Mouse (Mus musculus): ENCODE data around the gene Gm37240. TPM values are rescaled to one million over a fixed set of nuclear protein-coding genes. Genes with fewer than 3 reads are reported as not detected.
A peak's percentile ranks its signal among the peaks of the same experiment; 100 is the strongest.

Gm37240 gene
- polyA plus RNA-seq, 1 experiment from 2014 or later: 8.9 TPM

DNA sequence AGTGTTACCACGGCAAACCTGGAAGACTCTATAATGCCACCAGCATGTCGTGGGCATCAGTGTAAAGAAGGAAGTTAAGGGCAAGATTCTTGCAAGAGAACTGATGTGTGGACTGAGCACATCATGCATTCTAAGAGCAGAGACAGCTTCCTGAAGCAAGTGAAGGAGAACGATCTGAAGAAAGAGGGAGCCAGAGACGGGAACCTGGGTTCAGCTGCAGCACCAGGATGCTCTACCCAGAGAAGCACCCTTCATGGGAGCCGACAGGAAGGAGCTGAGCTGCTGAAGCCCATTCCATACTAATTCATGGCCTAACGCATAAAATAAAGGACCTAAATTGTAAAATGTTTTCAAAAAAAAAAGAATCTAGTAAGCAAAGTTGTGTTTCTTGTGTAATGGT is 27.5 kb upstream of the Gm37240 start:
- Histone ChIP-seq H3K9me3 (replicated peaks) (no peaks in the 10 kb centered on the region), H3K27ac (no peak overlapping the region), H3K9ac (no peak overlapping the region), H3K36me3 (no peaks in the 10 kb centered on the region), H3K4me3 (replicated peaks) (no peak overlapping the region), H3K27me3 (no peaks in the 10 kb centered on the region), H3K4me1 (no peaks in the 10 kb centered on the region), H3K4me2 (no peak overlapping the region)
- no peak for ATAC-seq (replicated peaks; ENCODE audit: low FRiP score)
- 91% methylated on average over 6 of the region's 6 CpGs for whole genome bisulfite sequencing

DNA sequence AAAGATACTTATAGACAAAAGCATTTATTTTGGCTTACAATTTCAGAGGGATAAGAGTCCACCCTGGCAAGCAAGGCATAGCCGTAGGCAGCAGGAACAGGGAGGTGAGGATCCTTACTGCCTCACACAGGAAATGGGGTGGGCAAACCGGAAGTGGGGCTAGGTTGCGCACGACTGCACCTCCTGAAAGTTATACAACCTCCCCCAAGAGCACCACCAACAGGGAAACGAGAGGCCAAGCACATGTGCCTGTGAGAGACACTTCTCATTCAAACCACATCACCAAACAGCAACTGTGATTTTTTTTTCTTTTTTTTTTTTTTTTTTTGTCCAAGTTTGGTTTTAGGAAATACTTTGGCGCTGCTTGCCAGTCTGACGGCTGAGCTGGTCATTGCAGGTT is 19.8 kb upstream of the Gm37240 start:
- H3K9me3 ChIP-seq (replicated peaks): no peaks in the 10 kb centered on the region
- no peaks in the 10 kb centered on the region for H3K4me1 ChIP-seq
- no peak overlapping the region for H3K9ac ChIP-seq
- no peaks in the 10 kb centered on the region for H3K27me3 ChIP-seq
- H3K4me3 ChIP-seq (replicated peaks): no peak overlapping the region
- H3K4me2 ChIP-seq: no peak overlapping the region
- H3K36me3 ChIP-seq: no peaks in the 10 kb centered on the region
- no peak overlapping the region for H3K27ac ChIP-seq
- WGBS: 78% methylated on average over 7 of the region's 7 CpGs
- no peak for ATAC-seq (replicated peaks; ENCODE audit: low FRiP score)

DNA sequence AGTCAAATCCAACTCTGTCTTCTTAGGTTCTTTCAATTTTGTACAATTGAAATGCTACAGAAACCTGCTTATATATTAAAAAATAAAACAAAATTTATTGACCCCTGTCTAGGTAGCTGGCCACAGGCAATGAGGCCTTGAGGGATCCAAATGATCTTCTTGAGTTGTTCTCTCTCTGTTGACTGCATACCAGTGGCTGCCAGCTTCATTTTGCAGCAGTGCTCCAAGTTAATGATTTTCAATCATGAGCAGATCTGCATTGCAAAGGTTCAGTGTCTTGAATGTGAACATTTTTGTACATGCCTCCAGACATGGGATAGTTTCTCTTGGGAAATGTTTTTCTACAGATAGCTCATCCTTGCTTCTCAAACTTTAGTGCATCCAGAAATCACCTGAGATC is 17.1 kb upstream of the Gm37240 start:
- Histone ChIP-seq H3K27ac (no peak overlapping the region), H3K27me3 (no peaks in the 10 kb centered on the region), H3K4me2 (no peak overlapping the region), H3K36me3 (no peaks in the 10 kb centered on the region), H3K4me1 (no peaks in the 10 kb centered on the region), H3K4me3 (replicated peaks) (no peak overlapping the region), H3K9ac (no peak overlapping the region), H3K9me3 (replicated peaks) (no peaks in the 10 kb centered on the region)
- no peak for ATAC-seq (replicated peaks; ENCODE audit: low FRiP score)

DNA sequence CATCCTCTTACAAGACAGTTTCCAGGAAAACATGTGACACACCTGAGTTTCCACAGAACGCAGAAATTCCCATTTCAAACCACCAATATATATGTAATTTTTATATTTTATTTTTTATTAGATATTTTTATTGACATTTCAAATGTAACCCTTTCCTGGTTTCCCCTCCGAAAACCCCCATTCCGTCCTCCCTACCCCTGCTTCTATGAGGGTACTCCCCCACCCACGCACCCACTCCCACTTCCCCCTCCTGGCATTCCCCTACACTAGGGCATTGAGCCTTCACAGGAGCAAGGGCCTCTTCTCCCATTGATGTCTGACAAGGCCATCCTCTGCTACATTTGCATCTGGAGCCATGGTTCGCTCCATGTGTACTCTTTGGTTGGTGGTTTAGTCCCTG is 7.7 kb upstream of the Gm37240 start:
- Histone ChIP-seq H3K9me3 (replicated peaks) (no peaks in the 10 kb centered on the region), H3K4me1 (no peaks in the 10 kb centered on the region), H3K4me2 (no peak overlapping the region), H3K27ac (no peak overlapping the region), H3K9ac (no peak overlapping the region), H3K4me3 (replicated peaks) (no peak overlapping the region), H3K36me3 (no peaks in the 10 kb centered on the region), H3K27me3 (no peaks in the 10 kb centered on the region)
- WGBS: 90% methylated on average over 5 of the region's 5 CpGs
- no peak for ATAC-seq (replicated peaks; ENCODE audit: low FRiP score)

DNA sequence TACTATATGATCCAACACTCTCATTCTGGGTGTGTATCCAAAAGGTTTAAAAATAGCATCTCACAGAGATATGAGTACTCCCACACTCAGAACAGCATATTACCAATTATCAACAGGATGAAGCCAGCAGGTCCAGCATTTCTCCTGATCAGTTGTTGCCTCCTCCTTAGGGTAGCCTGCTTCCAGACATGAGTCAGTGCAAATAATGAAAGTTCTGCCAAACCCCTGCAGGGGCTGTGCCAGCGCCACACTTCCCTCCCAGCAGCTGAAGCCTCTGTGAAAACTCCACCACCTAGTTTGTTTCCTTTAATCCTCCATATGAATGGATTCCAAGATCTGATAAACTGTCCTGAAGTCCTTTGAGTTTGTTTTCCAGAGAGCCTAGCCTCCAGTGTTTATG is 4.3 kb upstream of the Gm37240 start:
- no peaks in the 10 kb centered on the region for H3K36me3 ChIP-seq
- 83% methylated on average over 1 of the region's 1 CpGs for WGBS

DNA sequence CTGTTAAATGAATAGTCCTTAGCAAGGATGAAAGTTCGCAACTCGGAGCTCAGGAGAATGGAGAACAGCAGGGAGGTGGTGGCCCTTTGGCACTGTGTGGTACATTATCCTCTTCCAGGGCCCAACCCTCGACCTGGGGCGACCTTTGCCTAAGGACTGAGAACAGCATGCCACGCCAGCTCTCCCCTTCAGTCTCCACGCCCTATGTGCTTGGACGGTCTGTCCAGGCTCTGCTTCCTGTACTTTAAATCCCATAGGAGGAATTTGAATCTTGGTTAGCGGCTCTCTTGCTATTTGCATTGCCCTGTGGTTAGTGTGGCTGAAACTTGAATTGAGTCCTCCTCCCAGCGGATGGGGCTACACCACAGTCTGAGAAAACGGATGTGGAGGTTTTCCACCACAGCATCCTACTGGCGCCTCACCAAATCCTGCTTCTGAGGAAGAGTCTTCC is 928 bp upstream of the Gm37240 start:
- no peaks in the 10 kb centered on the region for H3K36me3 ChIP-seq
- no peaks in the 10 kb centered on the region for H3K9me3 ChIP-seq (replicated peaks)
- peak overlapping the region; percentile 64 for H3K4me3 ChIP-seq (replicated peaks)
- peak; percentile 13; the same call in 1 of the 2 replicates for ATAC-seq (replicated peaks; ENCODE audit: low FRiP score)
- WGBS: 10% methylated on average over 11 of the region's 11 CpGs
- 0 out of 2 replicates have a peak overlapping the region, but pooled peaks have one; percentile 59 for H3K9ac ChIP-seq
- H3K4me1 ChIP-seq: peaks cover 31% of the 10 kb centered on the region
- no peaks in the 10 kb centered on the region for H3K27me3 ChIP-seq
- peak overlapping the region; percentile 85 for H3K27ac ChIP-seq
- peak overlapping the region; percentile 90 for H3K4me2 ChIP-seq

More for the DNA sequence above, 4.3 kb upstream of the Gm37240 start:
- Histone ChIP-seq H3K9ac (no peak overlapping the region), H3K4me3 (replicated peaks) (no peak overlapping the region), H3K9me3 (replicated peaks) (no peaks in the 10 kb centered on the region), H3K27ac (no peak overlapping the region), H3K4me2 (no peak overlapping the region), H3K27me3 (no peaks in the 10 kb centered on the region), H3K4me1 (peaks cover 16% of the 10 kb centered on the region)
- no peak for ATAC-seq (replicated peaks; ENCODE audit: low FRiP score)

DNA sequence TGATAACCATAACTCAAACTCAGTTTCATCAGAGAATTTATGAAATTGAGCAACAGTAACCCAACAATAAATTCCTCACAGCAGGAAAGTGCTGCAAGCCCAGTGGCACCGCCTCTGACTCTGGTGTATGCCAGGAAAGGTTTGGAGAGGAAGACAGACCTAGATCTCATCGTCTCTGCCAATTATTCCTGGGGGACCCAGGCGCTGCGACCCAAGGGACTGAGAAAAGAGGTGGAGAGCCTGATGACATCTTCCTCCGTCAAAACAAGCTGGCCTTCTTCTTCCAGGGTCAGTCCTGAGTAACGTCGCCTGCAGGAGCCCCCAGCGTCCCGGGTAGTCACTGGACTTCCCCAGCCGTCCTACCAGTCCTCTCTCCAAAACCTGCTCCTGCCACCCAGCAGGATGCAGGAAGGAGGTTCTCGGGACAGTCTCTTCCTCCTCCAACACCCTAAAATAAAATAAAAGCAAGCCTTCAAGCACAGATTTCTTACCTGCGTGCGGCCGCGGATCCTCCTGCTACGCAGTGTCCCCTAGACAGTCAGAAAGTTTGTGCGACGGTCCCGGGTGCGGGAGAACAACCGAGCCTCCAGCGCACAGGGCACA is 581 bp downstream of the Gm37240 start:
- Histone ChIP-seq H3K36me3 (no peaks in the 10 kb centered on the region), H3K27ac (peak overlapping the region; percentile 85), H3K9ac (peak overlapping the region; percentile 59), H3K9me3 (replicated peaks) (no peaks in the 10 kb centered on the region), H3K4me3 (replicated peaks) (peak overlapping the region; percentile 64), H3K4me1 (peaks cover 31% of the 10 kb centered on the region), H3K4me2 (peak overlapping the region; percentile 90), H3K27me3 (no peaks in the 10 kb centered on the region)
- ATAC-seq (replicated peaks; ENCODE audit: low FRiP score): peak; percentile 19; the same call in 1 of the 2 replicates
- WGBS: 2% methylated on average over 22 of the region's 22 CpGs

DNA sequence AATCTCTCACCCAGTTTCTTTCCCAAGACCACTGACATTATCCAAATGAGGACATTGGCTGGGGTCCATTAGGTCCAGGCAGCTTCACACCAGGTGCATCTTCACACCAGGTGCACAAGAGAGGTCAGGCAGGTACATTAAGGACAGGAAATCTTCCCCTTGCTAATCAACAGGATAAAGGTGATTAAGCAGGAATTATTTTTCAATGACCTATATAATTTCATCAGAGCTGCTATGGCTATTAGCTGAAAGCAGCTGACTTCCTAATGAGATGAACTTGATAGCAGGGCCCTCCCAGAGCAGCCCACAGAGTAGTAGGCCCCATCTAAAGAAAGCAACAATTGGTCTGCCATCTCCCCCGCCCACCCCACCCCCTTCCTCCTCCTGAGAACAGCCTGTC is 1.4 kb downstream of the Gm37240 start:
- H3K4me1 ChIP-seq: peaks cover 31% of the 10 kb centered on the region
- H3K9me3 ChIP-seq (replicated peaks): no peaks in the 10 kb centered on the region
- no peak overlapping the region for H3K27ac ChIP-seq
- no peak for ATAC-seq (replicated peaks; ENCODE audit: low FRiP score)
- 40% methylated on average over 1 of the region's 1 CpGs for WGBS
- H3K4me2 ChIP-seq: peak overlapping the region; percentile 90
- H3K36me3 ChIP-seq: no peaks in the 10 kb centered on the region
- peak overlapping the region; percentile 64 for H3K4me3 ChIP-seq (replicated peaks)
- H3K9ac ChIP-seq: no peak overlapping the region
- no peaks in the 10 kb centered on the region for H3K27me3 ChIP-seq

DNA sequence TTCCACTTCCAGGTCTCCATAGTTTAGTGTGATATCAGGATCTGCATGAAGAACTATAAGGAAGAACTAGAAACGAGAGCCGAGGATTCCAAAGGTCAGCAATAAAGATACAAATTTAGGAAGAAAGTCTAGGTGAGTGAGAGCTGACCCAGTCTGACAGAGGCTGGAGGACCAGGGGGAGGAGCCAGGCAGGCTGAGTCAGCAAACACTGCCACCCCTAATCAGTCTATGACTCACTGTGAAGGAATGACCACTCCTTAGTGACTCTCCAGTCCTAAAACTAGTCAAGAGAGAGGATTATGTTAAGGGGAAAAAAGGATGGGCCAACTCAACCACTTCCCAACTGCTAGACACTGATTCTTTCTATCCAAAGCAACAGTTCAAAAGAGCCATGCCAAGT is 6.6 kb downstream of the Gm37240 start:
- 91% methylated on average over 2 of the region's 2 CpGs for WGBS
- no peak overlapping the region for H3K9ac ChIP-seq
- H3K36me3 ChIP-seq: no peaks in the 10 kb centered on the region
- no peak overlapping the region for H3K4me3 ChIP-seq (replicated peaks)
- no peaks in the 10 kb centered on the region for H3K27me3 ChIP-seq
- H3K4me2 ChIP-seq: no peak overlapping the region
- H3K27ac ChIP-seq: no peak overlapping the region
- peaks cover 6% of the 10 kb centered on the region; the same call in 1 of the 2 replicates for H3K4me1 ChIP-seq
- ATAC-seq (replicated peaks; ENCODE audit: low FRiP score): 0 out of 2 replicates have a peak, but pooled peaks have one; percentile 49
- no peaks in the 10 kb centered on the region for H3K9me3 ChIP-seq (replicated peaks)

DNA sequence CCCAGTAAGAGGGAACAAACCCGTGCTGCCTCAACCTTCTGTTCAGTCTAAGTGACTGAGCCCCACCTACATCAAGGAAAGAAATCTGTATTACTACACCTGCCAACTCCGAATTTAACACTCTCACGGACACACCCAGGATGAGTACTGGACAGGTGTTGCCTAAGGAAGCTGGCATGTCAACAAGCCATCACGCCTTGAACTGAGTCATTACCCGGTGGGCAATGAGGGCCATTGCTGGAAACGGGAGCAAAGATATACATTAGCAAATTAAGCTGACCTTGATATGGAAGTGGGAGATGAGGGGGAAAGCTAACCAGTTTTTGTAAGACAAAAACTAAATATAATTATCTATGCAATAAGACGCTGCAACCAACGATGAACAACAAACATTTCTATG is 7.2 kb downstream of the Gm37240 start:
- Histone ChIP-seq H3K9ac (no peak overlapping the region), H3K9me3 (replicated peaks) (no peaks in the 10 kb centered on the region), H3K36me3 (no peaks in the 10 kb centered on the region), H3K4me3 (replicated peaks) (no peak overlapping the region), H3K4me1 (0 out of 2 replicates have a peak, but pooled peaks cover 1% of the 10 kb centered on the region), H3K27ac (no peak overlapping the region), H3K4me2 (no peak overlapping the region), H3K27me3 (no peaks in the 10 kb centered on the region)
- ATAC-seq (replicated peaks; ENCODE audit: low FRiP score): no peak
- 91% methylated on average over 8 of the region's 8 CpGs for WGBS

DNA sequence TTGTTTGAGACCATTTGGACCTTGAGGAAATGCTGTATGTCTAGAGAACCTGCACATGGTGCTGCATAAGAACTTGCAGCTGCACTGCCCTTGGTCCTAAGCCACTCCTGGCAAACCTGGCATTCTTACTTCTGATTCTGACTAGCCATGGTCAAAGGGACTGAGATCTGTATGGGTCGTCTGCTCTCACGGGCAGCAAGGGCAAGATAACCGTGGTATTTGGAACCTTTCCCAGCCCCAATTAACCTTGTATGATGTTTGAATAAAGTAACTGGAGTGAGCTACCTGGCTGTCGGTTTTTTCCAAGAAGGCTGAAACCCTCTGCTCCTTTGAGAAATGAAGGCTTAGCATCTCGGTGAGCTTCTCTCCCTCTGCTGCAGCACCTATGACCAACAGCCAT is 8.4 kb downstream of the Gm37240 start:
- no peak overlapping the region for H3K27ac ChIP-seq

DNA sequence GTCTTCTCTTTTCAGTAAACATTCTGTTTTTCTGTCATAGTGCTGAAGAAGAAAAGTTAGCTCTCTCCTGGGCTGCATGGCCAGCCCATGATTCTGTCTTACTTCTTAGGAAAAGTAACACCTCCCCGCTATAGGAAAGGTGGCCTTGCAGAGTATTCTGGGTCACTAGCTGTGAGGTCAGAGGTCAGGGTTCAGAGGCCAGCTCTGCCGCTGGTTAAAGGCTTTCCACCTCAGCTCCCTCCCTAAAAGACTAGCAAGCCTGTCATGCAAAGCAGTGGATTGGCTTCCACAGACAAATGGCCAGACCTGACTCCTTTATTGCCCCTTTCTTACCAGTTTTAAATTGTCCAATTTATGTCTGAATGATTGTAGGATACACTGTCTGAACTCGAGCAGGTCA is 23.3 kb downstream of the Gm37240 start:
- H3K4me3 ChIP-seq (replicated peaks): no peak overlapping the region
- H3K27ac ChIP-seq: no peak overlapping the region
- H3K9ac ChIP-seq: no peak overlapping the region
- ATAC-seq (replicated peaks; ENCODE audit: low FRiP score): no peak
- H3K36me3 ChIP-seq: no peaks in the 10 kb centered on the region
- H3K4me1 ChIP-seq: peaks cover 4% of the 10 kb centered on the region; the same call in 1 of the 2 replicates
- H3K9me3 ChIP-seq (replicated peaks): no peaks in the 10 kb centered on the region
- H3K27me3 ChIP-seq: no peaks in the 10 kb centered on the region
- no peak overlapping the region for H3K4me2 ChIP-seq
- 14% methylated on average over 3 of the region's 3 CpGs for WGBS

More for the DNA sequence above, 8.4 kb downstream of the Gm37240 start:
- ATAC-seq (replicated peaks; ENCODE audit: low FRiP score): no peak
- WGBS: 81% methylated on average over 5 of the region's 5 CpGs
- Histone ChIP-seq H3K4me3 (replicated peaks) (no peak overlapping the region), H3K4me2 (no peak overlapping the region), H3K4me1 (no peaks in the 10 kb centered on the region), H3K36me3 (no peaks in the 10 kb centered on the region), H3K9me3 (replicated peaks) (no peaks in the 10 kb centered on the region), H3K27me3 (no peaks in the 10 kb centered on the region), H3K9ac (no peak overlapping the region)

DNA sequence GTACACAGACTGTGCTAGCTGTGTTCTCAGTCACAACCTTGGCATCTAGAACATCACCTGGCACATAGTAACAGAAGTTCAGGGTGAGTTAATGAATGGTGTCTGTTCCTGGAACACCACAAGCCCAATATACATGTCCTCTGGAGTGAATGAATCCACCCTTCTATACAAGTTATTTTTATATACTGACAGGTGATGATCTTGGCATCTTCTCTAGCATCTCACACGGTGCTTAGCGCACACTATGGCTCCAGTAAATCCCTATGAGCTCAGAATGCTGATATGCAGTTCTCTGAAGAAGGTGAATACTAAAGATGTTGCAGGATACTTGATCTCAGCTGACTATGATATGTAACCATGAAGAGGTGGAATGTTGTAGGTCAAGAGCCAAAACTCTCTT is 24.4 kb downstream of the Gm37240 start:
- no peak overlapping the region for H3K4me3 ChIP-seq (replicated peaks)
- no peak for ATAC-seq (replicated peaks; ENCODE audit: low FRiP score)
- H3K9me3 ChIP-seq (replicated peaks): no peaks in the 10 kb centered on the region
- 90% methylated on average over 2 of the region's 2 CpGs for WGBS
- H3K4me1 ChIP-seq: peaks cover 4% of the 10 kb centered on the region; the same call in 1 of the 2 replicates
- H3K27me3 ChIP-seq: no peaks in the 10 kb centered on the region
- no peak overlapping the region for H3K27ac ChIP-seq
- no peak overlapping the region for H3K4me2 ChIP-seq
- no peaks in the 10 kb centered on the region for H3K36me3 ChIP-seq
- H3K9ac ChIP-seq: no peak overlapping the region
